Mouse (Mus musculus) olfactory bulb, adult 2 months (tissue): Measurements from ENCODE around the gene Pdap1.

Source experiments
- CTCF ChIP-seq: fragments of 200-500 bp; IDR thresholded peaks from 2 replicates; pipeline ENCODE4 v1.5.1; 2012; ENCODE audit warnings: low read depth, mild to moderate bottlenecking, low read length, moderate library complexity; ENCODE audit not compliant: insufficient read depth
- POLR2A ChIP-seq: fragments of 200-500 bp; IDR thresholded peaks from 2 replicates; pipeline ENCODE4 v1.6.1; 2012; ENCODE audit warnings: mild to moderate bottlenecking, low read depth, low read length, moderate library complexity; ENCODE audit not compliant: insufficient read depth

- no peak for TF ChIP-seq POLR2A
- TF ChIP-seq CTCF, result no peak
These were observed 23.7 kb downstream of the Pdap1 start for GRCm38 (mm10) chr5:145116316-145116715.
